Mouse (Mus musculus) liver, adult 2 months (tissue): ENCODE data around the gene Btn1a1. TPM values are rescaled to one million over a fixed set of nuclear protein-coding genes. Genes with fewer than 3 reads are reported as not detected.

Experiments used
- DNase-seq: peaks from one replicate; pipeline ENCODE4 v3.0.0-alpha.2; 2011; ENCODE audit warnings: low read depth, low spot score; ENCODE audit errors: extremely low read depth
- H3K27ac ChIP-seq: fragments of 200-500 bp; replicated peaks from 2 replicates; pipeline ENCODE4 v1.5.1; 2012; ENCODE audit warnings: low read depth, mild to moderate bottlenecking, control low read depth, inconsistent platforms, low read length; ENCODE audit not compliant: insufficient read depth
- H3K27me3 ChIP-seq: fragments of 200-500 bp; 2 replicates; pipeline ENCODE4 v1.6.1; 2012; ENCODE audit warnings: mild to moderate bottlenecking, moderate library complexity, low read length, inconsistent platforms; ENCODE audit not compliant: control insufficient read depth, insufficient read depth
- H3K36me3 ChIP-seq: fragments of 200-500 bp; 2 replicates; pipeline ENCODE4 v1.6.1; 2012; ENCODE audit warnings: low read length, inconsistent platforms; ENCODE audit not compliant: control insufficient read depth, insufficient read depth
- H3K4me1 ChIP-seq: fragments of 200-500 bp; 2 replicates; pipeline ENCODE4 v1.6.1; 2011; ENCODE audit warnings: low read length; ENCODE audit not compliant: control insufficient read depth, insufficient read depth
- H3K4me3 ChIP-seq: fragments of 200-500 bp; 2 replicates; pipeline ENCODE4 v1.5.1; 2011; ENCODE audit warnings: low read depth, mild to moderate bottlenecking, control low read depth, low read length, moderate library complexity; ENCODE audit not compliant: insufficient read depth
- H3K79me2 ChIP-seq: fragments of 200-500 bp; 2 replicates; pipeline ENCODE4 v1.6.1; 2012; ENCODE audit warnings: inconsistent platforms, mild to moderate bottlenecking, low read length, moderate library complexity; ENCODE audit not compliant: control insufficient read depth, insufficient read depth
- H3K9ac ChIP-seq: fragments of 200-500 bp; 2 replicates; pipeline ENCODE4 v1.6.1; 2012; ENCODE audit warnings: low read depth, mild to moderate bottlenecking, control low read depth, inconsistent platforms, low read length
- CTCF ChIP-seq: fragments of 200-500 bp; IDR thresholded peaks from 2 replicates; pipeline ENCODE4 v1.5.1; 2011; ENCODE audit warnings: low read depth, low read length, control low read depth
- POLR2A ChIP-seq: fragments of 200-500 bp; IDR thresholded peaks from 2 replicates; pipeline ENCODE4 v1.6.1; 2011; ENCODE audit warnings: low read length, control low read depth; ENCODE audit not compliant: insufficient read depth; ENCODE audit errors: extremely low read depth
- WGBS: fragments of 180-500 bp; shearing (Covaris S2); methylation state at CpG from one replicate; pipeline ENCODE4 v1.1.7; 2018; 5-methylcytosine and 5-hydroxymethylcytosine counted together
- polyA plus RNA-seq: library from polyadenylated mRNA; depleted of rRNA; stranded (reverse); fragments of >200 nt; gene quantifications from 2 replicates; pipeline ENCODE4 v1.2.3, GENCODE M21; 2012
- total RNA-seq: library from RNA; depleted of rRNA; stranded (reverse); fragments of >200 nt; gene quantifications from 2 replicates; pipeline ENCODE4 v1.2.3, GENCODE M21; 2014

Btn1a1 gene
- total and polyA plus RNA-seq, 2 experiments = not detected

DNA sequence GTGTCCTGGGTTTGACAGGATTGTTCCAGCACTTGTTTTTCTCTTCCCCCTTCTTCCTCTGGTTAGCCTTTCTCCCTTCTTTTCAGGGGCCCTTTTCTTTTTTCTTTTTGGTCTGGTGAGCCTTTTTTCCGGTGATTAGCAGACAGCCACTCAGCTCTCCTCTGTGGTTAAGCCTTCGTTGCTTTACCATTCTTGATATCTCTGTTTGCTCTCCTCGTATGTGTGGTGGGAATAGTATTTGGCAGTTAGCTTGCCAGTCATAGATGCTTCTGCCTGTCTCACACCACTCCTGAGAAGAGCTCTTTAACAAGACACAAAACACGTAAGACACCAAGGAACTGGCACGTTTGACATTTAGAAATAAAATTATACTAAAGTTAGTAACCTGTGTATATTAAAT, 21.2 kb downstream of the Btn1a1 start:
- Histone ChIP-seq H3K79me2 (no peaks in the 10 kb centered on the region), H3K27me3 (no peaks in the 10 kb centered on the region), H3K9ac (no peak overlapping the region), H3K4me3 (no peak overlapping the region), H3K36me3 (no peaks in the 10 kb centered on the region), H3K4me1 (peaks cover 2% of the 10 kb centered on the region; the same call in 1 of the 2 replicates), H3K27ac (no peak overlapping the region)
- 66% methylated on average over 5 of the region's 5 CpGs for WGBS
- no peak for TF ChIP-seq CTCF
- no peak for TF ChIP-seq POLR2A
- DNase-seq = no peak

DNA sequence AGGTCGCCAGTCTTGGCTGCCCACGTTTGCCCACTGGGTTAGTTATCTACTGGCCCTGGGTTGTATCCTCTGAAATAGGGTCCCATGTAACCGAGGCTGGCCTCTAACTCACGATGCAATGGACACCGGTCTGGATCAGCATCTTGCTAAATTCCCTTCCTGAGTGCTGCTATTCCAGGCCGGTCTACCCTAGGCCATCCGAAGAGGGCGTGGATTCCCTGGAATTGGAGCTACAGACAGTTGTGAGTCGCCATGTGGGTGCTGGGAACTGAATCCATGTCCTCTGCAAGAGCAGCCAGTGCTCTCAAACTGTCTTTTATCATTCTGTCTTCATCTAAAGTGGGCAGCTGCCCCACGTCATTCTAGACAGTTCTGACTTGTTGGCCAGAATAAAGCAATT, 25.8 kb downstream of the Btn1a1 start:
- DNase-seq = no peak
- no peak overlapping the region for H3K27ac ChIP-seq
- no peak overlapping the region for H3K4me3 ChIP-seq
- no peaks in the 10 kb centered on the region for H3K27me3 ChIP-seq
- 87% methylated on average over 10 of the region's 10 CpGs for WGBS
- H3K4me1 ChIP-seq = peaks cover 5% of the 10 kb centered on the region
- H3K9ac ChIP-seq = no peak overlapping the region
- no peaks in the 10 kb centered on the region for H3K79me2 ChIP-seq
- H3K36me3 ChIP-seq = no peaks in the 10 kb centered on the region
- TF ChIP-seq CTCF (no peak), POLR2A (no peak)

GRCm38 (mm10) chr13:23438521-23438920, 27.2 kb downstream of the Btn1a1 start:
- Histone ChIP-seq H3K4me1 (peaks cover 3% of the 10 kb centered on the region), H3K27me3 (no peaks in the 10 kb centered on the region), H3K9ac (no peak overlapping the region), H3K4me3 (peak overlapping the region; percentile 44; the same call in 1 of the 2 replicates), H3K36me3 (no peaks in the 10 kb centered on the region), H3K79me2 (no peaks in the 10 kb centered on the region), H3K27ac (no peak overlapping the region)
- WGBS = 2% methylated on average over 7 of the region's 7 CpGs
- no peak for TF ChIP-seq POLR2A
- TF ChIP-seq CTCF = no peak
- peak; percentile 41 for DNase-seq

GRCm38 (mm10) chr13:23437908-23438307, 27.8 kb downstream of the Btn1a1 start:
- H3K4me1 ChIP-seq = peaks cover 6% of the 10 kb centered on the region
- H3K4me3 ChIP-seq = peak overlapping the region; percentile 56; the same call in 1 of the 2 replicates
- no peaks in the 10 kb centered on the region for H3K27me3 ChIP-seq
- no peaks in the 10 kb centered on the region for H3K79me2 ChIP-seq
- no peaks in the 10 kb centered on the region for H3K36me3 ChIP-seq
- H3K27ac ChIP-seq = no peak overlapping the region
- H3K9ac ChIP-seq = no peak overlapping the region
- DNase-seq = peak; percentile 83
- no peak for TF ChIP-seq CTCF
- no peak for TF ChIP-seq POLR2A
- WGBS = under 1% methylated on average over 17 of the region's 17 CpGs

GRCm38 (mm10) chr13:23436861-23437822, 28.6 kb downstream of the Btn1a1 start:
- H3K4me1 ChIP-seq = peaks cover 6% of the 10 kb centered on the region
- H3K36me3 ChIP-seq = no peaks in the 10 kb centered on the region
- no peaks in the 10 kb centered on the region for H3K79me2 ChIP-seq
- H3K9ac ChIP-seq = peak overlapping the region; percentile 72
- H3K27ac ChIP-seq = peak overlapping the region; percentile 46
- DNase-seq = peak; percentile 55
- TF ChIP-seq CTCF = no peak
- TF ChIP-seq POLR2A = no peak
- peak overlapping the region; percentile 56 for H3K4me3 ChIP-seq
- H3K27me3 ChIP-seq = no peaks in the 10 kb centered on the region
- WGBS = under 1% methylated on average over 32 of the region's 32 CpGs

DNA sequence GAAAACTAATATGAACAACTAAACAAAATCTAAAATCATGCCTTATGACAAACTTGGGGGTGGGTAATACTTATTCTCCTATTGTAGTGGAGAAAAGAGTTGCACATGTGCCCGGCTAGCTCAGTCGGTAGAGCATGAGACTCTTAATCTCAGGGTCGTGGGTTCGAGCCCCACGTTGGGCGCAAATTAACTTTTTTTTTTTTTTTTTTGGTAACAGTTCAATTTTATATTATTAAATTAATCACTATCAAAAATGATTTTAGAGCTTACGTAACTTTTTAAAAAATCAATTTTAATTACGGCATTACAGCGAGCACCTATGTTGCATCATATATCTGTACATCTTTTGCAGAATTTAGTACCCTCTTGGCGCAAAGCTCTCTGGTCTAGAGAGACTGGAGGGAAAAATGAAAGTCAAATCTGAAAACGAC, 29.5 kb downstream of the Btn1a1 start:
- Histone ChIP-seq H3K4me3 (peak overlapping the region; percentile 20; the same call in 1 of the 2 replicates), H3K9ac (no peak overlapping the region), H3K79me2 (no peaks in the 10 kb centered on the region), H3K27me3 (no peaks in the 10 kb centered on the region), H3K4me1 (peaks cover 6% of the 10 kb centered on the region), H3K36me3 (no peaks in the 10 kb centered on the region), H3K27ac (no peak overlapping the region)
- 1% methylated on average over 11 of the region's 11 CpGs for WGBS
- peak; percentile 51 for DNase-seq
- TF ChIP-seq POLR2A = no peak
- no peak for TF ChIP-seq CTCF
